Mouse (Mus musculus): ENCODE results near the gene 1700029P11Rik. TPM values are rescaled to one million over a fixed set of nuclear protein-coding genes. Genes with fewer than 3 reads are reported as not detected.

The 1700029P11Rik gene
- polyA plus RNA-seq, 1 experiment from 2014 or later = not detected

DNA sequence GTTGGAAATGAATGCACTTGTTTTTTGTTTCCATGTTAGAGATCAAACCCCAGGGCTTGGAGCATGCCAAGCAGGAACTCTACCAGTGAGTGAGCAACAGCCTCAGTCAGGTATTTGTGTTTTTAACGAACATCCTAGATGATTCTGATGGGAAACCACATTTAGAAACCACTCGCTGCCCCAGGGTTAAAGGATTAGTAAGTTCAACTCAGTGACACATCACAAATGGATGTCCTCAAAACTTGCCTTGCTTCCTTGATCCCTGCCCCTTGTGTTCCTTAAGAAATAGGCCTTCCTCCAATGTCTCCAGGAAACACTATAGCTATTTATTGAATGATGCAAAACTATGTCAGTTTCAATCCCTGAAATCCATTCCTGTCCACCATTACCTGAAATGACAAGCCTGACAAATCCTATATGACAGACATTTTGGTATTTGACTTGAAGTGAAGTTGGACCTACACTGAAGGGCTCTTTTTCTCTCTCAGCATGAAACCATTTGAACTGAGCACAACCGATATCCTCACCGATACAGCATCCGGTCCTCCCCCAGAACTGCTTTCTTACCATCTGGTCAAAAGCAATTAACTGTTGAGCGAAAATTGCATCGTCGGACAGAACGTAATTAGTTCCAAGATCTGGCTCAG lies 34.5 kb downstream of the 1700029P11Rik start:
- Histone ChIP-seq H3K9ac (ENCODE audit: low read length) (peak overlapping the region; percentile 86), H3K4me3 (ENCODE audit: low read depth, low read length) (peak overlapping the region; percentile 78), H3K4me1 (ENCODE audit: control insufficient read depth, insufficient read depth, low read length) (peaks cover 6% of the 10 kb centered on the region), H3K27ac (ENCODE audit: low read depth, low read length) (no peak overlapping the region), H3K4me2 (ENCODE audit: low read depth) (peak overlapping the region; percentile 66), H3K27me3 (ENCODE audit: control insufficient read depth, insufficient read depth, low read length) (no peaks in the 10 kb centered on the region), H3K9me3 (ENCODE audit: control insufficient read depth, low read length) (no peaks in the 10 kb centered on the region), H3K36me3 (ENCODE audit: control insufficient read depth, insufficient read depth, low read length) (no peaks in the 10 kb centered on the region)
- ATAC-seq (ENCODE audit: insufficient read depth, low FRiP score, low TSS enrichment) = no peak
- no peak for DNase-seq (ENCODE audit: low spot score)
- WGBS = 23% methylated on average over 9 of the region's 9 CpGs

DNA sequence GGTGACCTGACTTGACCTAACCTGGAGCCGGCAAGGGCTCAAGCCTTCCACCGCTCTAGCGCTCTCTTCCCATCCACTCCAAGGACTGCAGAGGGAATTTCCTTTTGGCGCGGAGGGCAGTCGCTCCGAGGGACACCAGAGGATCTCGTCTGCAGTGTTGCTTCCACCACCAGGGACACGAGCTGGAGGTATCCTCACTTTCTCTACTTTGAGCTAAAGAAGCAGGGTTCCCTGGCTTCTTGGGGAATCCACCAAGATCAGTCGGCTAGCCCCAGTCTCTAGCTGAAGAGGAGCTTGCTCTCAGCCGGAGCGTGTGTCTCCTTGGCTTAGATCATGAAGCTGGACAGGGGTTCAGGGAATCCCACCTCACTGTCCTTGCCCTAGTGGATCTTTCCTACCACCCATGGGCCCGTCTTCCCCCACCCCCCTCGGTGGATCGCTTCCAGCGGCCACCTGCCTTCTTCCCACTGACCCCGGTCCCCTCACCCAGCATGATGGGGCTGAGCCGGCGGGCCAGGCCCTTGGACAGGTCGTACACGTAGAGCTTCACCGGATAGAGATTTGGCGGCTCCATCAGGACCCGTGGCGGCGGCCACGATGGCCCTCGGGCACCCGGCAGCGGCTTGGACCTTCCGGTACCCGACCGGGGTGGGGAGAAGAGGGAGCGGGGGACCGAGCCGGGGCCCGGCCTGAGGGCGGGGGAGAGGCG lies 35.2 kb downstream of the 1700029P11Rik start:
- DNase-seq (ENCODE audit: low spot score) (peak; percentile 41), ATAC-seq (ENCODE audit: insufficient read depth, low FRiP score, low TSS enrichment) (peak; percentile 78)
- Histone ChIP-seq H3K27ac (ENCODE audit: low read depth, low read length) (peak overlapping the region; percentile 51), H3K9me3 (ENCODE audit: control insufficient read depth, low read length) (no peaks in the 10 kb centered on the region), H3K4me2 (ENCODE audit: low read depth) (peak overlapping the region; percentile 66), H3K27me3 (ENCODE audit: control insufficient read depth, insufficient read depth, low read length) (no peaks in the 10 kb centered on the region), H3K4me1 (ENCODE audit: control insufficient read depth, insufficient read depth, low read length) (peaks cover 6% of the 10 kb centered on the region), H3K4me3 (ENCODE audit: low read depth, low read length) (peak overlapping the region; percentile 78), H3K36me3 (ENCODE audit: control insufficient read depth, insufficient read depth, low read length) (no peaks in the 10 kb centered on the region), H3K9ac (ENCODE audit: low read length) (peak overlapping the region; percentile 86)
- under 1% methylated on average over 39 of the region's 39 CpGs for WGBS

DNA sequence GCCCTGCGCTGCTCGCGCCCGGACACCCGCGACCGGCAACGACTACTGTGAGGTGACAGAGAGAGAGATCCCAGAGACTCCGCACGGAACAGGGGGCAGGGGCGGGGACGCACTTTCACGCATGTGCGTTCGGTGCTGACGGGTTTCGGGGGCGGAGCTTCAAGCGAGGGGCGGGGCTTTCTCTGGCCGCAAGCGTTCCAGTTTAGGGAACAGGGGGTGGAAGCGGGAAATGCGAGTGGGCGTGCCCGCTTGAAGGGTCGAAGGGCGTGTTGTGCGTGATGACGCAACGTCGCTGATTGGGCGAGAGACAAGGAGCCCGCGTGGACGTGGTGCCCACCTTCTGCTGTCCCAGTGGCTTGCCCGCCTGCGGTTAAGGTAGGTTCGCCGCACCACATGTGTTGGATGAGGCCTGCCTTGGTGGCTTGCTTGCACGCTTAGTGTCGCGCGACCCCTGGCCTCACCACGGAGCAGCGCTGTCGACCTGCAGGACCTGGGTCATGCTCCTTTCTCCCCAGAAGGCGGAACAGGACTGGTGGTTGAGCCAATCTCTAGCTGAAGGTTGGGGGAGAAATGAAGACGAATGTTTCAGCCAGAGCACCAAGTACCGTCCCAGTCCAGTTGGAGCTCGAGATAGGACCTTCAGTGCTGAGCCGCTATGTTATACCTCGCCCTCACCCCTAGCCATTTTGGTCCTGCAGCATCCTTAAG lies 35.9 kb downstream of the 1700029P11Rik start:
- DNase-seq (ENCODE audit: low spot score) = peak; percentile 99

DNA sequence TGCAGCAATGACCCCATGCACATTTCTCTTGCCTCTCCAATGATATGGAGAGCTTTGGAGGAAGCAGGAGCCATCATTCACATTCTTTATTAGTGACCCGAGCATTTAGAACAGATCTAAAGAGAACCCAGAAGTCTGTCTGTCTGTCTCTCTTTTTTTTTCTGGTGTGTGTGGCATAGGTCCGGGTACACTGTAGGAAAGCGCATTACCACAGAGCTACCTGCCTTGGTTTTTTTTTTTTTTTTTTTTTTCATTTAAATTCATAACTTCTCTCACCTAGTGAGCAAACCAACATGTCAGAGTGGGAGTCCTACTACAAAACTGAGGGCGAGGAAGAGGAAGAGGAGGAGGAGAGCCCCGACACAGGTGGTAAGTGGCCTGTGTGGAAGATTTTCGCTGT lies 36.5 kb downstream of the 1700029P11Rik start:
- H3K4me1 ChIP-seq (ENCODE audit: control insufficient read depth, insufficient read depth, low read length) = peaks cover 6% of the 10 kb centered on the region
- no peaks in the 10 kb centered on the region for H3K36me3 ChIP-seq (ENCODE audit: control insufficient read depth, insufficient read depth, low read length)
- no peak for ATAC-seq (ENCODE audit: insufficient read depth, low FRiP score, low TSS enrichment)
- 25% methylated on average over 6 of the region's 6 CpGs for WGBS
- no peaks in the 10 kb centered on the region for H3K27me3 ChIP-seq (ENCODE audit: control insufficient read depth, insufficient read depth, low read length)
- peak overlapping the region; percentile 86 for H3K9ac ChIP-seq (ENCODE audit: low read length)
- no peaks in the 10 kb centered on the region for H3K9me3 ChIP-seq (ENCODE audit: control insufficient read depth, low read length)
- peak overlapping the region; percentile 78 for H3K4me3 ChIP-seq (ENCODE audit: low read depth, low read length)
- H3K4me2 ChIP-seq (ENCODE audit: low read depth) = peak overlapping the region; percentile 78
- H3K27ac ChIP-seq (ENCODE audit: low read depth, low read length) = no peak overlapping the region
- DNase-seq (ENCODE audit: low spot score) = no peak

More for the DNA sequence above, 35.9 kb downstream of the 1700029P11Rik start:
- WGBS = under 1% methylated on average over 53 of the region's 53 CpGs
- peak; percentile 94 for ATAC-seq (ENCODE audit: insufficient read depth, low FRiP score, low TSS enrichment)
- H3K36me3 ChIP-seq (ENCODE audit: control insufficient read depth, insufficient read depth, low read length) = no peaks in the 10 kb centered on the region
- H3K9me3 ChIP-seq (ENCODE audit: control insufficient read depth, low read length) = no peaks in the 10 kb centered on the region
- H3K9ac ChIP-seq (ENCODE audit: low read length) = peak overlapping the region; percentile 86
- H3K27me3 ChIP-seq (ENCODE audit: control insufficient read depth, insufficient read depth, low read length) = no peaks in the 10 kb centered on the region
- H3K4me1 ChIP-seq (ENCODE audit: control insufficient read depth, insufficient read depth, low read length) = peaks cover 6% of the 10 kb centered on the region
- peak overlapping the region; percentile 78 for H3K4me3 ChIP-seq (ENCODE audit: low read depth, low read length)
- peak overlapping the region; percentile 51 for H3K27ac ChIP-seq (ENCODE audit: low read depth, low read length)
- H3K4me2 ChIP-seq (ENCODE audit: low read depth) = peak overlapping the region; percentile 78

DNA sequence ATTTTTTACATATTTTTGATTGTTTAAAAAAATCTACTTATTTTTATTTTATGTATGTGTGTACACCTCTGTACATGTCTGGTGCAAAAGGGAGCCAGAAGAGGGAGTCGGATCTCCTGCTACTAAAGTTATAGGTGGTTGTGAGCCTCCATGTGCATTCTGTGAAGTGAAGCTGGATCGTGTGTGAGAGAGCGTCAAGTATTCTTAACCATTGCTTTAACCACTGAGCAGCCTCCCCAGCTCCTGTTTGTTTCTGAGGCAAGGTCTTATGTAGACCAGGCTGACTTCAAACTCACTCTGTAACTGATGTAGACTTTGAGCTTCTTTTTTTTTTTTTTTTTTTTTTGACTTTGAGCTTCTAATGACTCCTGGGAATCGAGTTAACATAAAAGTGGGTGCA lies 37.1 kb downstream of the 1700029P11Rik start:
- ATAC-seq (ENCODE audit: insufficient read depth, low FRiP score, low TSS enrichment) (no peak), DNase-seq (ENCODE audit: low spot score) (no peak)
- peaks cover 6% of the 10 kb centered on the region for H3K4me1 ChIP-seq (ENCODE audit: control insufficient read depth, insufficient read depth, low read length)
- no peaks in the 10 kb centered on the region; the same call in 1 of the 2 replicates for H3K36me3 ChIP-seq (ENCODE audit: control insufficient read depth, insufficient read depth, low read length)
- 80% methylated on average over 4 of the region's 4 CpGs for WGBS
- no peaks in the 10 kb centered on the region for H3K9me3 ChIP-seq (ENCODE audit: control insufficient read depth, low read length)
- H3K4me3 ChIP-seq (ENCODE audit: low read depth, low read length) = no peak overlapping the region
- no peak overlapping the region for H3K27ac ChIP-seq (ENCODE audit: low read depth, low read length)
- no peak overlapping the region for H3K4me2 ChIP-seq (ENCODE audit: low read depth)
- no peaks in the 10 kb centered on the region for H3K27me3 ChIP-seq (ENCODE audit: control insufficient read depth, insufficient read depth, low read length)
- no peak overlapping the region for H3K9ac ChIP-seq (ENCODE audit: low read length)

DNA sequence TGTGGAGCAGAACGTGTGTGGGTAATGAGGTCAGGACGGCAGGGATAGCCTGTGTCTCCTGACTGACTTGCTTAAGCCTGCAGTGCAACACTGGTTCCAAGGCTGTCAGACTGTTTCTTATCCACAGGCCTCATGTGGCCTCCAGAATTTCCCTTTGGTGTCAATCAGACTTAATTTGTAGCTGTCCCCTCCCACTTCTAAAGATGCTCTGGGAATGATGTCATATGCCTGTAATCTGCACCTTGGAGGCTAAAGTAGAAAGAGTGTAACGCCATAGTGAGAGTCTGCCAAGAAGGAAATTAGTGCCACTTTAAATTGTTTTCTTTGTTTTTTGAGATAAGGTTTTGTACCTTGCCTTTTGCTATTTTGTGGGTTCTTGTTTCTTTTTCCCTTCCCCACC lies 38.9 kb downstream of the 1700029P11Rik start:
- Histone ChIP-seq H3K27ac (ENCODE audit: low read depth, low read length) (no peak overlapping the region), H3K4me2 (ENCODE audit: low read depth) (no peak overlapping the region), H3K36me3 (ENCODE audit: control insufficient read depth, insufficient read depth, low read length) (no peaks in the 10 kb centered on the region; the same call in none of the 2 replicates), H3K4me1 (ENCODE audit: control insufficient read depth, insufficient read depth, low read length) (peaks cover 6% of the 10 kb centered on the region), H3K4me3 (ENCODE audit: low read depth, low read length) (no peak overlapping the region), H3K9ac (ENCODE audit: low read length) (no peak overlapping the region), H3K9me3 (ENCODE audit: control insufficient read depth, low read length) (no peaks in the 10 kb centered on the region), H3K27me3 (ENCODE audit: control insufficient read depth, insufficient read depth, low read length) (no peaks in the 10 kb centered on the region)
- no peak for ATAC-seq (ENCODE audit: insufficient read depth, low FRiP score, low TSS enrichment)
- 89% methylated on average over 3 of the region's 3 CpGs for WGBS
- DNase-seq (ENCODE audit: low spot score) = no peak

DNA sequence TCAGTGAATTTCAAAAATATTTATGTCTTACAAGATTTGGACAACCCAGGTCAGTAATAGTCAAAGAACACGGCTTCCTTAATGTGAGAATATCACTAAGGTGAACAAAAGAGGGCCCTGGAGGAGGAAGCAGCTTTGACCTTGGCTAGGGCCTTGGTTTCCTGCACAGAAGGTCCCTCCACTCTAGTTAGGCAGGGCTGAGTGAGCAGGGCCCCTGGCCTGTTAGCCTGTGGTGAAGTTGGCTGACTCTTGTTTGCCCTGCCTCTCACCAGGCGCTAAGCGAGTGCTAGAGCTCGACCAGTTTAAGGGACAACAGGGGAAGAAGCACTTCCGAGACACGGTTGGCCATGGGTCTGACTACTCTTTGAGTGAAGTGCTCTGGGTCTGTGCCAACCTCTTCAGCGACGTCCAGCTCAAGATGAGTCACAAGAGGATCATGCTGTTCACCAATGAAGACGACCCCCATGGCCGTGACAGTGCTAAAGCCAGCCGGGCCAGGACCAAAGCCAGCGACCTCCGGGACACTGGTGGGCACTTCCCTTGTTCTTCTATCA lies 42.3 kb downstream of the 1700029P11Rik start:
- Histone ChIP-seq H3K27ac (ENCODE audit: low read depth, low read length) (no peak overlapping the region), H3K9me3 (ENCODE audit: control insufficient read depth, low read length) (no peaks in the 10 kb centered on the region), H3K9ac (ENCODE audit: low read length) (no peak overlapping the region), H3K4me3 (ENCODE audit: low read depth, low read length) (no peak overlapping the region), H3K36me3 (ENCODE audit: control insufficient read depth, insufficient read depth, low read length) (peaks cover 8% of the 10 kb centered on the region), H3K4me1 (ENCODE audit: control insufficient read depth, insufficient read depth, low read length) (no peaks in the 10 kb centered on the region), H3K27me3 (ENCODE audit: control insufficient read depth, insufficient read depth, low read length) (no peaks in the 10 kb centered on the region), H3K4me2 (ENCODE audit: low read depth) (no peak overlapping the region)
- ATAC-seq (ENCODE audit: insufficient read depth, low FRiP score, low TSS enrichment) (no peak), DNase-seq (ENCODE audit: low spot score) (no peak)
- WGBS = 95% methylated on average over 13 of the region's 13 CpGs

DNA sequence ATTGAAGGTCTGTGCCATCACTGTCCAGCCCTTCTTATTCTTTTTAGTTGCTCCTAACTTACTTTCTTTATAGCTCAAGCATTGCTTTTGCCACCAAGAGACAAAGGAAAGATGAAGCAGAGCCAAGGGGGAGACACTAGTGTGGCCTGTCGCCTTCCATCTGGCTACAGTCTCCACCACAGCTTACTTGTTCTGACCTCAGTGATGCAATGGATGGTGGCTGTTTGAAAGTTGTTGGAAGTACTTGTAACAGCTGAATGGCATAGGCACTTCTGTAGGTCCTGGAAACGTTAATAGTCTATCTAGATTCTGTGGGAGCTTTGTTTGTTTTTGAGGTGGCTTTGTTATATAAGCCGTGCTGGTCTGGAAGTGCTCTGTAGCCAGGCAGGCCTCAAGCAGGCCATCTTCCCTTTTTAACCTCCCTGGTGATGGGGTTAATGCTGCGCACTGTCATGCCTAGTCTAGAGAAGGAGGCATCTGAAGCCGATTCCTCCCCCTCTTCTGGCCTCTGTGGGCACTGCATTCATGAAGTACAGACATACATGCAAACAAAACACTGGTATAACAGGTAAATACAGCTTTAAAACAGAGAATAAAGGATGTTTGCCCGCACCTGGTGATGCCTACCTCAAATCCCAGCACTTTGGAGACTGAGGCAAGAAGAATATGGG lies 43.8 kb downstream of the 1700029P11Rik start:
- Histone ChIP-seq H3K9me3 (ENCODE audit: control insufficient read depth, low read length) (no peaks in the 10 kb centered on the region), H3K4me2 (ENCODE audit: low read depth) (no peak overlapping the region), H3K4me1 (ENCODE audit: control insufficient read depth, insufficient read depth, low read length) (no peaks in the 10 kb centered on the region), H3K27me3 (ENCODE audit: control insufficient read depth, insufficient read depth, low read length) (no peaks in the 10 kb centered on the region), H3K27ac (ENCODE audit: low read depth, low read length) (no peak overlapping the region), H3K4me3 (ENCODE audit: low read depth, low read length) (no peak overlapping the region), H3K9ac (ENCODE audit: low read length) (no peak overlapping the region), H3K36me3 (ENCODE audit: control insufficient read depth, insufficient read depth, low read length) (peaks cover 8% of the 10 kb centered on the region)
- DNase-seq (ENCODE audit: low spot score) (no peak), ATAC-seq (ENCODE audit: insufficient read depth, low FRiP score, low TSS enrichment) (no peak)
- 92% methylated on average over 6 of the region's 6 CpGs for WGBS

Measured in neural tube, embryonic 11.5 days (tissue).